Mouse (Mus musculus): Measurements from ENCODE around the gene Nfam1.
A peak's percentile ranks its signal among the peaks of the same experiment; 100 is the strongest.

Gene Nfam1

GRCm38 (mm10) chr15:82958253-82958701 lies 74.8 kb downstream of the Nfam1 start:
- peak; percentile 70 to 83 for DNase-seq

GRCm38 (mm10) chr15:82956721-82957120 lies 76.4 kb downstream of the Nfam1 start:
- DNase-seq = no peak

DNA sequence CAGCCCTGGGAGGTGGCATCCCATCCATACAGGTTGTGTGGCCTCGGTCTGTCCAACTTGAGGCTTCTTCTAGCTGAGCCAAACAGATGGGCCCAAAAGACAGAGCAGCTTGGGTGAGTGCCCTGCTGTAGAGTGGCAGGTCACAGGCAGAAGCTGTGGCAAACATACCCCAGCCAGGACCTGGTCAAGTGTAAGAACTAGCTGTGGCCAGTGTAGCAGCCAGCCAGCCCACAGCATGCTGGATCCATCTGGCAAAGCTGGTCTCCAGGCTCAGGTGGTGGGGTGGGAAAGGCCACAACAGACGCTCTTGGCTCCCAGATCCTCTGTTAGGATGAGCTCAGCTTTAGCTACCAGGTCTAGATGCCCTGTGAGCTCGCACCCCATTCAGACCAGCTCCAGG lies 76.8 kb downstream of the Nfam1 start:
- no peak for DNase-seq

- DNase-seq = no peak
These were observed 77.8 kb downstream of the Nfam1 start for GRCm38 (mm10) chr15:82955286-82955685.

DNA sequence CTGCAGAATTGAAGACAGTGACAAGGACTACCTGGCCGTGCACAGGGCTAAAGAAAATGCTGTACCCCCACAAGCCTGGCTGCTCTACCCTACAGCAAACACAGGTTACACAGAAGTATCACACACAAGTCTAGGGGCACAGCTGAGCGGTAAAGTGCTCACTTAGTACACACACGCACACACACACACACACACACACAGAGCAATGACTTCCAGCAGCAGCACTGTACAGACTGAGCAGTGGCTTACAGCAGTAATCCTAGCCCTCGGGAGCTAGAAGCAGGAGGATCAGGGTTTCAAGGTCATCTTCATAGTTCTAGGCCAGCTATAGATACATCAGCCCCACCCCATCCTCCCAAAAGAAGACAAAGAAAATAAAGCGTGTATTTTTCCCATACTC lies 79.1 kb downstream of the Nfam1 start:
- no peak for DNase-seq

DNA sequence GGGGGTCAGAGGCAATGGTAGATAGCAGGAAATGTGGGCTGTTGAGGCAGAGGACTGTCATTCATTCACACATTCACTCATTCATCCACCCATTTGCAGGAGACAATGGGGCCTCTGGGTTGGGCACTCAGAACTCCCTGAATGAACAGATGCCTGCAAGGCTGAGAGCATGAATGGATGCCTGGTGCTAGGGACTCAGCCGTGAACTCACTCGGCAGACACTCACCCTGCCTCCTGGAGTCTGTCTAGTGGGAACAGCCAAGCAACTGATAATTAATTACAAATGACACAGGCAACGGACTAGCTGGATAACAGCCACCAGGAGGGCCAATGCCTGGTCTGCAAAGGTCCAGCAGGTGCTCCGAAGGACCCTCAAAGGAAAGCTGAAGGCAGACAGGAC lies 80.0 kb downstream of the Nfam1 start:
- no peak for DNase-seq

GRCm38 (mm10) chr15:82952292-82952705 lies 80.8 kb downstream of the Nfam1 start:
- DNase-seq = peak in 1 of 2 experiments; percentile 51

GRCm38 (mm10) chr15:82950246-82950645 lies 82.9 kb downstream of the Nfam1 start:
- DNase-seq = no peak

- DNase-seq = peak in 1 of 2 experiments; percentile 58
These were observed 85.7 kb downstream of the Nfam1 start for GRCm38 (mm10) chr15:82947431-82947830.

DNA sequence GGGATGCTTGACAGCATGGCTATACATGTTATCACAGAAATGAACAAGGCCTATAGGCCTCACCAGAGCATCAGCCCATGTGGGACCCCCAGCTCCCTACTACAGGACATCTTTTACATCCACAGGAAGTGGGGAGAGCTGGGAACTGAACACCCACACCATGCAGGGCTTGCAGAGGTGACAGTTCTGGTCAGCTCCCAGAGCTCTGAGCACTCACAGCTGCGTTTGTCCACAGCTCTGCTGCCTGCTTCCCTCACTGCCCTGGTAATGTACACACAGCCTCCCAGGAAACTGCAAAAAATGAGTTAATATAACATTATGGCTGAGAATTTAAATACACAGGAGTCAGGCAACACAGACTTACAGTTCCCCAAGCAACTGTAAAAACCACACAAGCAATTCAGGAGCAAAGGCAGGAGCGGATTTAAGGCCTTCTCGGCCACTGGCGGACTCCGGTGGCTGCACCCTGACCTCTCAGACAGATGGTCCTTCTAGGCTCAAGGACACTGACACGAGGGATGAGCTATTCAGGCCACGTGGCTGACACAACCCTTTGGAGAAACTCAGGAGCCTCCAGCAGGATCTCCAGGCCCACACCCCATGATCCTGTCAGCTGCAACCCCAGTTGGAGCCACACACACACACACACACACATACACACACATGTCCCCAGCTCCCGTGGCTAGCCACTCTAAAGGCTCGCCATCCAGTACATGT lies 88.5 kb downstream of the Nfam1 start:
- peak; percentile 54 to 58 for DNase-seq
